Mouse (Mus musculus): ENCODE data around the gene Ankrd33. TPM values are rescaled to one million over a fixed set of nuclear protein-coding genes. Genes with fewer than 3 reads are reported as not detected.
"Not testable (repeated sequence)": the region's sequence is repeated elsewhere in the genome, so short reads cannot be mapped to it uniquely, and the experiment has no call there.

The Ankrd33 gene
- polyA plus RNA-seq, 1 experiment from 2014 or later, result not detected

DNA sequence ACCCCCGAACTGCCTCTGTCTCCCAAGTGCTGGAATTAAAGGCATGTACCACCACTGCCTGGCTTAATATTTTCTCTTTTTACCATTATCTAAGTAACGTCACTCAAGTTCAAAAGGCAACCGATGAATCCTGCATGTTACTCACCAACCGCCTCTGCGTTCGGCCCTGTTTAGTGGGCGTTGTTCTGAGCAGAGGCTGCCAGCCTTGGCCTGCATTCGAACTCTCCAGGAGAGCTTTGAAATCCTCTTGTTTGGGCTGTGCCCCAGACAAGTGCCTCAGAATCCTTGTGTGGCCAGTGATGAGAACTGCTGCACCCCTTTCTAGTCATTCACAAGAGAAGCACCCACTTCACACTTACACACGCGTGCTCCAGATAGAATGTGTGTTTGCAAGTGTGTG lies 9.5 kb upstream of the Ankrd33 start:
- ATAC-seq (ENCODE audit: low read depth), result no peak
- no peaks in the 10 kb centered on the region for H3K36me3 ChIP-seq (ENCODE audit: control insufficient read depth, insufficient read depth, low read length)
- no peaks in the 10 kb centered on the region for H3K27me3 ChIP-seq (ENCODE audit: control insufficient read depth, insufficient read depth, low read length)
- H3K4me2 ChIP-seq (ENCODE audit: low read depth, low read length), result no peak overlapping the region
- H3K27ac ChIP-seq (ENCODE audit: low read depth, low read length), result no peak overlapping the region
- no peaks in the 10 kb centered on the region for H3K4me1 ChIP-seq (ENCODE audit: control insufficient read depth, insufficient read depth, low read length)
- H3K4me3 ChIP-seq (ENCODE audit: low read depth, low read length), result no peak overlapping the region
- WGBS, result 86% methylated on average over 10 of the region's 10 CpGs
- no peaks in the 10 kb centered on the region for H3K9me3 ChIP-seq (ENCODE audit: control insufficient read depth, low read length)
- H3K9ac ChIP-seq (replicated peaks; ENCODE audit: low read depth, low read length), result no peak overlapping the region

GRCm38 (mm10) chr15:101107906-101108671 lies 7.5 kb upstream of the Ankrd33 start:
- H3K27ac ChIP-seq (ENCODE audit: low read depth, low read length), result no peak overlapping the region
- H3K4me1 ChIP-seq (ENCODE audit: control insufficient read depth, insufficient read depth, low read length), result no peaks in the 10 kb centered on the region
- H3K36me3 ChIP-seq (ENCODE audit: control insufficient read depth, insufficient read depth, low read length), result no peaks in the 10 kb centered on the region
- no peak for ATAC-seq (ENCODE audit: low read depth)
- H3K9me3 ChIP-seq (ENCODE audit: control insufficient read depth, low read length), result no peaks in the 10 kb centered on the region
- no peaks in the 10 kb centered on the region for H3K27me3 ChIP-seq (ENCODE audit: control insufficient read depth, insufficient read depth, low read length)
- no peak overlapping the region for H3K9ac ChIP-seq (replicated peaks; ENCODE audit: low read depth, low read length)
- H3K4me2 ChIP-seq (ENCODE audit: low read depth, low read length), result no peak overlapping the region
- H3K4me3 ChIP-seq (ENCODE audit: low read depth, low read length), result no peak overlapping the region
- WGBS, result 88% methylated on average over 5 of the region's 5 CpGs

GRCm38 (mm10) chr15:101113176-101113575 lies 2.4 kb upstream of the Ankrd33 start:
- ATAC-seq (ENCODE audit: low read depth), result no peak
- WGBS, result 79% methylated on average over 8 of the region's 8 CpGs
- H3K27ac ChIP-seq (ENCODE audit: low read depth, low read length), result no peak overlapping the region
- H3K9me3 ChIP-seq (ENCODE audit: control insufficient read depth, low read length), result no peaks in the 10 kb centered on the region
- H3K36me3 ChIP-seq (ENCODE audit: control insufficient read depth, insufficient read depth, low read length), result no peaks in the 10 kb centered on the region
- H3K4me3 ChIP-seq (ENCODE audit: low read depth, low read length), result no peak overlapping the region
- H3K4me1 ChIP-seq (ENCODE audit: control insufficient read depth, insufficient read depth, low read length), result no peaks in the 10 kb centered on the region
- H3K27me3 ChIP-seq (ENCODE audit: control insufficient read depth, insufficient read depth, low read length), result no peaks in the 10 kb centered on the region
- H3K9ac ChIP-seq (replicated peaks; ENCODE audit: low read depth, low read length), result no peak overlapping the region
- no peak overlapping the region for H3K4me2 ChIP-seq (ENCODE audit: low read depth, low read length)

GRCm38 (mm10) chr15:101113778-101114177 lies 1.8 kb upstream of the Ankrd33 start:
- 88% methylated on average over 2 of the region's 2 CpGs for WGBS
- H3K27me3 ChIP-seq (ENCODE audit: control insufficient read depth, insufficient read depth, low read length); H3K4me2 ChIP-seq (ENCODE audit: low read depth, low read length); ATAC-seq (ENCODE audit: low read depth); H3K27ac ChIP-seq (ENCODE audit: low read depth, low read length); H3K9me3 ChIP-seq (ENCODE audit: control insufficient read depth, low read length); H3K9ac ChIP-seq (replicated peaks; ENCODE audit: low read depth, low read length); H3K4me1 ChIP-seq (ENCODE audit: control insufficient read depth, insufficient read depth, low read length); H3K4me3 ChIP-seq (ENCODE audit: low read depth, low read length); H3K36me3 ChIP-seq (ENCODE audit: control insufficient read depth, insufficient read depth, low read length): not testable (repeated sequence)

DNA sequence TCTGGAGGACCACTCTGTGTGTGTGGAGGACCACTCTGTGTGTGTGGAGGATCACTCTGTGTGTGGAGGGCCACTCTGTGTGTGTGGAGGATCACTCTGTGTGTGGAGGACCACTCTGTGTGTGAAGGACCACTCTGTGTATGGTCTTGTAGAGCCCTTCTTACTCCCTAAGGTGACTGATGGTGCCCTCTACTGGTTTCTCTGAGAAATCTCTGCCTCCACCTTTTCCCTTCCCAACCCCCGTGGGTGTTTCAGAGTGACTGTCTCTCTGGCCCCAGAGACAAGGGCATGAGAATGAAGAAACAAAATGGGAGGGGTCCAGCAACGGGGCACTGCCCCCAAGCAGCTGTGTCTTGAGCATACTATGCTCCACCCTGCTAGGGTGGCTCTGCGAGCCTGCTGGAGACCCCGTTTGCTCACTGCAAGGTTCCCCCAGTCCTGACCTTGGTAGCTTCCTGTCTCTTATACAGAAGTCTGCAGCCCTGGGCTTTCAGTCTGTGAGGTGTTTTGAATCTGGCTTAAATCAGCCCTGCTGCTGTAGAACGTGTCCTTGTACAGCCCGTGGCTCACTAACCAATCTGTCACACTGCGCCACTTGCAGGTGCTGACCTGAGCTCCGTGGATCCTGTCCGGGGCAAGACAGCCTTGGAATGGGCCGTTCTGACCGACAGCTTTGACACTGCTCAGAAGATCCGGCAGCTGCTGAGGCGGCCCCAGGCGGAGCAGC lies 3.0 kb downstream of the Ankrd33 start:
- H3K27ac ChIP-seq (ENCODE audit: low read depth, low read length), result no peak overlapping the region
- no peaks in the 10 kb centered on the region for H3K9me3 ChIP-seq (ENCODE audit: control insufficient read depth, low read length)
- ATAC-seq (ENCODE audit: low read depth), result no peak
- no peak overlapping the region for H3K4me2 ChIP-seq (ENCODE audit: low read depth, low read length)
- no peaks in the 10 kb centered on the region for H3K27me3 ChIP-seq (ENCODE audit: control insufficient read depth, insufficient read depth, low read length)
- 62% methylated on average over 14 of the region's 14 CpGs for WGBS
- H3K4me1 ChIP-seq (ENCODE audit: control insufficient read depth, insufficient read depth, low read length), result no peaks in the 10 kb centered on the region
- no peak overlapping the region for H3K9ac ChIP-seq (replicated peaks; ENCODE audit: low read depth, low read length)
- no peaks in the 10 kb centered on the region for H3K36me3 ChIP-seq (ENCODE audit: control insufficient read depth, insufficient read depth, low read length)
- H3K4me3 ChIP-seq (ENCODE audit: low read depth, low read length), result no peak overlapping the region

DNA sequence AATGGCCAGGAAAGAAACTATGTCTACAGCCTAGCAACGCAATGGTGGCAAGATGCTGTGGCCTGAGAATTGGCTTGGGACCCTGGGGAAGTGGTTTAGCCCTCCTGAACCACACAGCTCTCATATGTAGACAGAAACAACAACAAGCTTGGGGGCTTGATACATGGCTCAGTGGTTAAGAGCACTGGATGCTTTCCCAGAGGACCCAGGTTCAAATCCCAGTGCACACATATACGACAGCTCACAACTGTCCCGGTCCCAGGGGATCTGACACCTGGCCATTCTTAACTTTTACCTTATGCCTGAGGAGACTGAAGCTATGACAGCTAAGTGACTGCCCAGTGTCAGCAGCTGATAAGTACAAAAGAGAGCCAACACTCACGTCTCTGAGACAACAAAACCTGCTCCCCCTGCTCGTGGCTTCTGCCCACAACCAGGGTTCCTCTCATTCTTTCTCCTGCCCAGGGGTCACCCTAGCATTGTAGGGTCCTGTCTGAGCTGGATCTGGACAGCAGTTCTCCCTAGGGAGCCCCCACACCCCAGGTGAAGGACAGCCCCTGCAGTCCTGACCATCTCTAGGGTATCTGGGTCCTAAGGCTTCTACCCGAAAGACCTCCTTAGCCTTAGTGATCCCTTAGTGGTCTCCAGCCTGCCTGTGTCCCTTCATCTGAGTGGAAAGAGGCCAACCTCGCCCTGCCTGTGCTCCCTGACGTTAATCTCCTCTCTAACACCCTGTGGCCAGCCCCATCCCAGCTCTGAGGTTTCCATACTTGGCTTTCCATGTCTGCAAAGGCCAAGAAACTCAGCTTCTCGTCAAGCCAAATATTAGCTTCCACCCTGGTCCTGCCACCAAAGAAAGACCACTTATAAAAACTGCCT lies 6.1 kb downstream of the Ankrd33 start:
- ATAC-seq (ENCODE audit: low read depth), result no peak
- H3K4me3 ChIP-seq (ENCODE audit: low read depth, low read length), result no peak overlapping the region
- H3K27ac ChIP-seq (ENCODE audit: low read depth, low read length), result no peak overlapping the region
- no peak overlapping the region for H3K9ac ChIP-seq (replicated peaks; ENCODE audit: low read depth, low read length)
- no peaks in the 10 kb centered on the region for H3K36me3 ChIP-seq (ENCODE audit: control insufficient read depth, insufficient read depth, low read length)
- no peaks in the 10 kb centered on the region for H3K9me3 ChIP-seq (ENCODE audit: control insufficient read depth, low read length)
- 79% methylated on average over 9 of the region's 9 CpGs for WGBS
- H3K27me3 ChIP-seq (ENCODE audit: control insufficient read depth, insufficient read depth, low read length), result no peaks in the 10 kb centered on the region
- no peak overlapping the region for H3K4me2 ChIP-seq (ENCODE audit: low read depth, low read length)
- no peaks in the 10 kb centered on the region for H3K4me1 ChIP-seq (ENCODE audit: control insufficient read depth, insufficient read depth, low read length)

DNA sequence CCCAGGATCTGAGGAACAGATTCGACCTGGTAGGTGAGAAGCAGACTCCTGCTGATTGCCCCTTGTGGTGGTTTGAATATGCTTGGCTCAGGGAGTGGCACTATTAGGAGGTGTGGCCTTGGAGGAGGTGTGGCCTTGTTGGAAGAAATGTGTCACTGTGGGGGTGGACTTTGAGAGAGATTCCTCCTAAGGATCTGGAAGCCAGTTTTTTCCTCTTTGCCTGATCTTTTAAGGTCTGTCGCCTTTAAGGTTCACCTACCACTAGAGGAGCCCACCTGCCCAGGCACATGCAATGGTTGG lies 6.7 kb downstream of the Ankrd33 start:
- WGBS, result 28% methylated on average over 2 of the region's 2 CpGs

DNA sequence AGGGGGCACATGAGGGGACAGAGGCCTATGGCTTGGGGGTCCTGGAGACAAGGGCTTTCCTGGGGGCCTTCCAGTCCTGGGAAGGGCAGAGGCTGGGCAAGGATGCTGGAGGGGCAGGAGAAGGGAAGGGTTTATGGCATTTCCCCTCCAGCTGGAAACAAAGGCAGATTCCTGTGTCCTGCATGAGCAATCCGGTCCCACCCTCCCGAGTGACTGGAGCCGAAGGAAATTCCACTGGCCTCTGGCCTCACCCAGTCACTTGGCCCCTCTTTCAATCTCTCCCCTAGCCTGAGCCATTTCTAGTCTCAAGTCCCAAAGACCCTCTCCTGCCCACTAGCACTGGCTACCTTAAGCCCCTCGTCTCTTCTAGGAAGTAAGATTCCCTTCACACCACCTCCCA lies 7.6 kb downstream of the Ankrd33 start:
- ATAC-seq (ENCODE audit: low read depth), result no peak
- H3K27ac ChIP-seq (ENCODE audit: low read depth, low read length), result no peak overlapping the region
- no peak overlapping the region for H3K4me2 ChIP-seq (ENCODE audit: low read depth, low read length)
- H3K27me3 ChIP-seq (ENCODE audit: control insufficient read depth, insufficient read depth, low read length), result 0 out of 2 replicates have a peak, but pooled peaks cover 4% of the 10 kb centered on the region
- H3K36me3 ChIP-seq (ENCODE audit: control insufficient read depth, insufficient read depth, low read length), result no peaks in the 10 kb centered on the region
- H3K9me3 ChIP-seq (ENCODE audit: control insufficient read depth, low read length), result no peaks in the 10 kb centered on the region
- no peak overlapping the region for H3K9ac ChIP-seq (replicated peaks; ENCODE audit: low read depth, low read length)
- H3K4me1 ChIP-seq (ENCODE audit: control insufficient read depth, insufficient read depth, low read length), result no peaks in the 10 kb centered on the region
- 19% methylated on average over 4 of the region's 4 CpGs for WGBS
- no peak overlapping the region for H3K4me3 ChIP-seq (ENCODE audit: low read depth, low read length)

More for the DNA sequence above, 6.7 kb downstream of the Ankrd33 start:
- H3K27me3 ChIP-seq (ENCODE audit: control insufficient read depth, insufficient read depth, low read length), result no peaks in the 10 kb centered on the region
- ATAC-seq (ENCODE audit: low read depth), result no peak
- no peak overlapping the region for H3K9ac ChIP-seq (replicated peaks; ENCODE audit: low read depth, low read length)
- H3K4me3 ChIP-seq (ENCODE audit: low read depth, low read length), result no peak overlapping the region
- no peaks in the 10 kb centered on the region for H3K36me3 ChIP-seq (ENCODE audit: control insufficient read depth, insufficient read depth, low read length)
- no peak overlapping the region for H3K4me2 ChIP-seq (ENCODE audit: low read depth, low read length)
- H3K9me3 ChIP-seq (ENCODE audit: control insufficient read depth, low read length), result no peaks in the 10 kb centered on the region
- no peaks in the 10 kb centered on the region for H3K4me1 ChIP-seq (ENCODE audit: control insufficient read depth, insufficient read depth, low read length)
- H3K27ac ChIP-seq (ENCODE audit: low read depth, low read length), result no peak overlapping the region

DNA sequence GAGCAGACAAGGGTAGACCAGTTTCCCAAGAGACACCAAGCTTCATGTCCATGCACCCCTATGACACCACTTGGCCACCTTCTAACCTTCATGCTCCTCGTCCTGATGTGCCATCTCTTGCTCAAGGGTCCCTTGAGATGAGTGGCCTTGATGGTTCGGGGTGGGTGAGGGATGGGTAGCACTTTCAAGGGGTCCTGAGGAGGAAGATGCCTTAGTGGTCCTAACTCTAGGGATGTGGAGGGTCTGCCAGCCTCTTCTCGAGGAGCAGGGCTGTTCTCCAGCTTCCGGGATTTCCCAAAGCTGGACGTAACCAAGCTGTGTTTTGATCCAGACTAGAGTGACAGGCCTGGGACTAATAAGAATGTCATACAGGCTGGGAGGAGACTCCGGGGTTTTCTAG lies 10.0 kb downstream of the Ankrd33 start:
- WGBS, result 93% methylated on average over 6 of the region's 6 CpGs
- no peaks in the 10 kb centered on the region for H3K36me3 ChIP-seq (ENCODE audit: control insufficient read depth, insufficient read depth, low read length)
- no peak overlapping the region for H3K4me2 ChIP-seq (ENCODE audit: low read depth, low read length)
- peaks cover 5% of the 10 kb centered on the region; the same call in 1 of the 2 replicates for H3K4me1 ChIP-seq (ENCODE audit: control insufficient read depth, insufficient read depth, low read length)
- H3K4me3 ChIP-seq (ENCODE audit: low read depth, low read length), result no peak overlapping the region
- no peak overlapping the region for H3K9ac ChIP-seq (replicated peaks; ENCODE audit: low read depth, low read length)
- no peak for ATAC-seq (ENCODE audit: low read depth)
- no peak overlapping the region for H3K27ac ChIP-seq (ENCODE audit: low read depth, low read length)
- peaks cover 20% of the 10 kb centered on the region for H3K27me3 ChIP-seq (ENCODE audit: control insufficient read depth, insufficient read depth, low read length)
- no peaks in the 10 kb centered on the region for H3K9me3 ChIP-seq (ENCODE audit: control insufficient read depth, low read length)
